Mouse (Mus musculus): Measurements from ENCODE around the gene Sirt2.

GRCm38 (mm10) chr7:28720753-28721537, 45.6 kb upstream of the Sirt2 start:
- TF ChIP-seq GATA1 (IDR thresholded peaks at IDR 0.05; ENCODE audit: borderline replicate concordance, low read length): no peak
- no peak for TF ChIP-seq FLI1 (IDR thresholded peaks at IDR 0.05; ENCODE audit: low read length)

All from megakaryocyte, embryonic 14.5 days (primary cell).